Mouse (Mus musculus): ENCODE results near the gene Sri. TPM values are rescaled to one million over a fixed set of nuclear protein-coding genes. Genes with fewer than 3 reads are reported as not detected.

Gene Sri
- polyA plus RNA-seq, 2 experiments, result 103 to 228 TPM

- WGBS (ENCODE audit: insufficient replicate concordance), result 66% methylated on average over 5 of the region's 5 CpGs
- DNase-seq (ENCODE audit: low read depth in 3 of 3, low spot score in 3 of 3) (no peak), ATAC-seq (ENCODE audit: insufficient read depth) (no peak)
- Histone ChIP-seq H3K9me3 (ENCODE audit: control insufficient read depth, low read length) (no peaks in the 10 kb centered on the region), H3K4me2 (ENCODE audit: low read depth) (no peak overlapping the region), H3K4me1 (replicated peaks; ENCODE audit: control insufficient read depth in 2 of 2, insufficient read depth in 2 of 2, low read length in 1 of 2) (no peaks in the 10 kb centered on the region), H3K4me3 (ENCODE audit: insufficient read depth in 1 of 2, low read depth in 2 of 2, low read length in 2 of 2) (no peak overlapping the region), H3K27me3 (ENCODE audit: control insufficient read depth, insufficient read depth, low read length) (no peaks in the 10 kb centered on the region), H3K27ac (no peak overlapping the region), H3K9ac (replicated peaks) (no peak overlapping the region), H3K36me3 (replicated peaks; ENCODE audit: control insufficient read depth, insufficient read depth, low read depth) (no peaks in the 10 kb centered on the region)
- TF ChIP-seq EP300 (IDR thresholded peaks at IDR 0.05; ENCODE audit: low read depth), result no peak
- no peak for TF ChIP-seq CTCF (IDR thresholded peaks at IDR 0.05; ENCODE audit: low read depth)
These were observed 49.0 kb downstream of the Sri start for GRCm38 (mm10) chr5:8094921-8095320.

- TF ChIP-seq CTCF (IDR thresholded peaks at IDR 0.05; ENCODE audit: low read depth) (no peak), EP300 (IDR thresholded peaks at IDR 0.05; ENCODE audit: low read depth) (no peak)
- ATAC-seq (ENCODE audit: insufficient read depth), result no peak
- Histone ChIP-seq H3K4me1 (replicated peaks; ENCODE audit: control insufficient read depth in 2 of 2, insufficient read depth in 2 of 2, low read length in 1 of 2) (no peaks in the 10 kb centered on the region), H3K9me3 (ENCODE audit: control insufficient read depth, low read length) (no peaks in the 10 kb centered on the region), H3K27me3 (ENCODE audit: control insufficient read depth, insufficient read depth, low read length) (no peaks in the 10 kb centered on the region), H3K27ac (no peak overlapping the region), H3K4me3 (ENCODE audit: insufficient read depth in 1 of 2, low read depth in 2 of 2, low read length in 2 of 2) (no peak overlapping the region), H3K4me2 (ENCODE audit: low read depth) (no peak overlapping the region), H3K9ac (replicated peaks) (no peak overlapping the region), H3K36me3 (replicated peaks; ENCODE audit: control insufficient read depth, insufficient read depth, low read depth) (no peaks in the 10 kb centered on the region)
- no peak for DNase-seq (ENCODE audit: low read depth in 3 of 3, low spot score in 3 of 3)
- WGBS (ENCODE audit: insufficient replicate concordance), result 50% methylated on average over 1 of the region's 1 CpGs
These were observed 49.8 kb downstream of the Sri start for GRCm38 (mm10) chr5:8095689-8096088.

- H3K27me3 ChIP-seq (ENCODE audit: control insufficient read depth, insufficient read depth, low read length), result no peaks in the 10 kb centered on the region
- no peak overlapping the region for H3K4me3 ChIP-seq (ENCODE audit: insufficient read depth in 1 of 2, low read depth in 2 of 2, low read length in 2 of 2)
- no peak overlapping the region for H3K27ac ChIP-seq
- DNase-seq (ENCODE audit: low read depth in 3 of 3, low spot score in 3 of 3) (no peak), ATAC-seq (ENCODE audit: insufficient read depth) (no peak)
- no peaks in the 10 kb centered on the region for H3K4me1 ChIP-seq (replicated peaks; ENCODE audit: control insufficient read depth in 2 of 2, insufficient read depth in 2 of 2, low read length in 1 of 2)
- no peak overlapping the region for H3K9ac ChIP-seq (replicated peaks)
- H3K9me3 ChIP-seq (ENCODE audit: control insufficient read depth, low read length), result no peaks in the 10 kb centered on the region
- H3K4me2 ChIP-seq (ENCODE audit: low read depth), result no peak overlapping the region
- TF ChIP-seq EP300 (IDR thresholded peaks at IDR 0.05; ENCODE audit: low read depth) (no peak), CTCF (IDR thresholded peaks at IDR 0.05; ENCODE audit: low read depth) (no peak)
- 66% methylated on average over 3 of the region's 3 CpGs for WGBS (ENCODE audit: insufficient replicate concordance)
- no peaks in the 10 kb centered on the region for H3K36me3 ChIP-seq (replicated peaks; ENCODE audit: control insufficient read depth, insufficient read depth, low read depth)
These were observed 65.8 kb downstream of the Sri start for GRCm38 (mm10) chr5:8111691-8112090.

GRCm38 (mm10) chr5:8112246-8112645 lies 66.4 kb downstream of the Sri start:
- ATAC-seq (ENCODE audit: insufficient read depth) (no peak), DNase-seq (ENCODE audit: low read depth in 3 of 3, low spot score in 3 of 3) (no peak)
- H3K9ac ChIP-seq (replicated peaks), result no peak overlapping the region
- no peaks in the 10 kb centered on the region for H3K9me3 ChIP-seq (ENCODE audit: control insufficient read depth, low read length)
- H3K4me2 ChIP-seq (ENCODE audit: low read depth), result no peak overlapping the region
- H3K36me3 ChIP-seq (replicated peaks; ENCODE audit: control insufficient read depth, insufficient read depth, low read depth), result no peaks in the 10 kb centered on the region
- 56% methylated on average over 5 of the region's 5 CpGs for WGBS (ENCODE audit: insufficient replicate concordance)
- no peaks in the 10 kb centered on the region for H3K4me1 ChIP-seq (replicated peaks; ENCODE audit: control insufficient read depth in 2 of 2, insufficient read depth in 2 of 2, low read length in 1 of 2)
- H3K4me3 ChIP-seq (ENCODE audit: insufficient read depth in 1 of 2, low read depth in 2 of 2, low read length in 2 of 2), result no peak overlapping the region
- TF ChIP-seq CTCF (IDR thresholded peaks at IDR 0.05; ENCODE audit: low read depth), result no peak
- TF ChIP-seq EP300 (IDR thresholded peaks at IDR 0.05; ENCODE audit: low read depth), result no peak
- no peaks in the 10 kb centered on the region for H3K27me3 ChIP-seq (ENCODE audit: control insufficient read depth, insufficient read depth, low read length)
- H3K27ac ChIP-seq, result no peak overlapping the region

GRCm38 (mm10) chr5:8116561-8117168 lies 70.8 kb downstream of the Sri start:
- Histone ChIP-seq H3K27ac (no peak overlapping the region), H3K27me3 (ENCODE audit: control insufficient read depth, insufficient read depth, low read length) (no peaks in the 10 kb centered on the region), H3K4me3 (ENCODE audit: insufficient read depth in 1 of 2, low read depth in 2 of 2, low read length in 2 of 2) (no peak overlapping the region), H3K9ac (replicated peaks) (no peak overlapping the region), H3K36me3 (replicated peaks; ENCODE audit: control insufficient read depth, insufficient read depth, low read depth) (no peaks in the 10 kb centered on the region), H3K4me2 (ENCODE audit: low read depth) (no peak overlapping the region), H3K4me1 (replicated peaks; ENCODE audit: control insufficient read depth in 2 of 2, insufficient read depth in 2 of 2, low read length in 1 of 2) (no peaks in the 10 kb centered on the region), H3K9me3 (ENCODE audit: control insufficient read depth, low read length) (no peaks in the 10 kb centered on the region)
- DNase-seq (ENCODE audit: low read depth in 3 of 3, low spot score in 3 of 3) (no peak), ATAC-seq (ENCODE audit: insufficient read depth) (no peak)
- no peak for TF ChIP-seq EP300 (IDR thresholded peaks at IDR 0.05; ENCODE audit: low read depth)
- no peak for TF ChIP-seq CTCF (IDR thresholded peaks at IDR 0.05; ENCODE audit: low read depth)
- 60% methylated on average over 5 of the region's 5 CpGs for WGBS (ENCODE audit: insufficient replicate concordance)

Other genes starting within 250 kb of the Sri start
- gene Steap4, start 85.6 kb upstream of the Sri start, polyA plus RNA-seq (2012; rRNA removed), result 1.6 and 2.0 TPM in 2 replicates
- 2.9 and 4.5 TPM in 2 replicates for gene Steap4, start 85.6 kb upstream of the Sri start, polyA plus RNA-seq (2014; fragmentation: Nextera tagmentation; extraction: Ambion mirVana)

All from liver, embryonic 14.5 days (tissue).